Mouse (Mus musculus): ENCODE results near the gene Afap1.
A peak's percentile ranks its signal among the peaks of the same experiment; 100 is the strongest.

The Afap1 gene

DNA sequence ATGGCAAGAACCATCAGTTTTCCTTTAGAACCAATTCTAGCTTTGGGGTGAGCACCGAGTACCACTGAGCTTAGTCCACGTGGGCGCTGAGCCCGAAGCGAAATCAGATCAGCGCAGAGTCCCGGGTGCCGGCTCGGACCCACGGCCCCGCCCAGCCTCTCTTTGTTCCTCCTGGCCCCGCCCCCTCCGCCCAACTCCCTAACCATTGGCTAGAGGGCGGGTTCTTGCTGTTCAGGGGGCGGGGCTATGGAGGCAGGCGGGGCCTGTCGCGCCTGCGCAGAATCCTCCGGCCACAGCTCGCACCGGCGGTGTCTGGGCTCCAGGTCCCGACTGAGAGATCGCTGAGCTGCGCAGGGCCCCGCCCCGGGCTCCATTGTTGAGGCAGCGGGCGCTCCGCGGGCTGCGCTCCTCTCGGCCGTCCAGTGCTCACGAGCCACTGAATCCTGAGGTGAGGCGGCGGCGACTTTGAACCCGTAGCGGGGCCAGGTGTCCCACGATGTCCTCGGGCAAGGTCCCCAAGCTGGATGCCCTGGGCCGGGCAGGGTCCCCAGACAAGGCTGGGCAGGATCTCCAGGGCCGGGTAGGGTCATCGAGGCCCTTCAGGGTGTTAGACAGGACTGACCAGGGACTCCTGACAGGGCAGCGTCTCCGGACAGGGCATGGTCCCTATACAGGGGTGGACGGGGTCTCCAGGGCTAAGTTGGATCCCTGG is at the start of gene Afap1:
Gene Afap1 (plus strand): TSS at position 227 of the 712 bp plus-strand sequence.
- DNase-seq (ENCODE audit: low read depth, low spot score) = peak; percentile 97

DNA sequence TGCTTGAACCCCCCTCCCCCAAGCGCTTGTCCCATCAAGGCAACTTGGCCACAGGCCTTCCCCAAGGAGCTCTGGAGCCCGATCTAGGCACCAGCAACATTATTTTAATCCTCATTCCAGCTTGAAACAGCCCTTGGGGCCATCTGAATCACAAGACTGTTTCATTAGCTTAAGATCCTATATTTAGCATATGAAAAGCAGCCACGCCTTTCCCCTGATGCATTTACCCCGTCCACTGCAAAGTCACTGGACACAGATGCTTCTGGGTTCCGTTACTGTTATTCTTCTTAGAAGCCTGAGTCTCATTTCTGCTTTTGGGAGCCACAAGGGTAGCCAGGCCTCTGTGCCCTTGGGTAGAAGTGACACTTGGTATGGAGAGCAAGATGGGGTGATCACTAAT is 41.6 kb upstream of the Afap1 start:
- DNase-seq (ENCODE audit: low read depth, low spot score) = no peak

DNA sequence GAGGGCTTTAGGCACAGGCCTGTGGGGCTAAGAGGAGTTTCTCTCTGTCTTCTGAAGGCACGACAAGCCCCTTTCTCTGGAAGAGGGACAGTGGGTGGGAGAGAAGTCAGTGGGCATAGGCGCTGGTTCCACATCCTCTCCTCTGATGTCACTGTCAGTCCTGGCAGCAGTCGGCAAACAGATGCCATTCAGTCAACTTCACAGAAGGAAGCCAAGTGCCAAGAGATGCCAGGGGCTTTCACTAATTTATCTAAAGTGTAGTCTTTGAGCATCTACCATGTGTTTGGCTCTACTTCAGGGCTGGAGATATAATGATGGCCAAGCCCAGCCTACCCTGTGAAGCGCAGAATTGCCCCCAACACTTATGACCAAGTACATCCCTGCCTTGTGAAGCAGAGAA is 39.7 kb upstream of the Afap1 start:
- no peak for DNase-seq (ENCODE audit: low read depth, low spot score)

DNA sequence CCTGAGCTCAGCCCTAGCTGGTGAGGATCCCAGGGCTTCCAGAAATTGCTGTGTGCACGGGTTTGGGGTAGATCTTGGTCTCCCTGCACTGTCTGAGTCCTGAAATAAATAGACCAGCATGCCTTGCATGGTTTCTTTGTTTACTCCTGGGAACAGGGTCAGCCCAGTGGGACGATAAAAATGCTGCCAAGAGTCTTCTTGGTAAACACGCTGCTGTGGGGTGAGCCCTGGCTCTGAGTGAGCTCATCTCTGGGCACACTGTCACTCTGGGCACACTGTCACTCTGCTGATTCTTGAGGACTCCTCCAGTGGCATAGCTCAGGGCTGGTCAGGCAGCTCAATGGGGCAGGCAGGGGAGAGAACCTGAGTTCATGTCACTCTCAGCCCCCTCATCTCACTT is 36.9 kb upstream of the Afap1 start:
- DNase-seq (ENCODE audit: low read depth, low spot score) = no peak

DNA sequence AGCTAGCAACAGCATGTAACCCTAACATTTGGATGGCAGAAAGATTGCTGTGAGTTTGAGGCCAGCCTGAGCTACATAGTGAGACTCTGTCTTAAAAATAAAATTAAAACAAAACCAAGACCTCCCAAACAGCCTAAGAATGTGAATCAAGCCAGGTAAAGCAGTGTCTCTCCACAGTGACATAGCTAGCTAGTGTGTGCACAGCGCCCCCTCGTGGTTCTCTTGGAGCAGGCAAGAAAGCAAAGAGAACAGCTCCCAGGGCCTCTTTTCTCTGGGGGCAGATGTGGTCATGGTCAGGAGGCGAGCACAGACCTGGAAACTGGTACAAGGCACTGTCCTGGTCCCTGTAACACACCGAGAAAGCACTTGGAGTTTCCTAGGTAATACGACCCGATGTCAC is 35.0 kb upstream of the Afap1 start:
- peak; percentile 71 for DNase-seq (ENCODE audit: low read depth, low spot score)

DNA sequence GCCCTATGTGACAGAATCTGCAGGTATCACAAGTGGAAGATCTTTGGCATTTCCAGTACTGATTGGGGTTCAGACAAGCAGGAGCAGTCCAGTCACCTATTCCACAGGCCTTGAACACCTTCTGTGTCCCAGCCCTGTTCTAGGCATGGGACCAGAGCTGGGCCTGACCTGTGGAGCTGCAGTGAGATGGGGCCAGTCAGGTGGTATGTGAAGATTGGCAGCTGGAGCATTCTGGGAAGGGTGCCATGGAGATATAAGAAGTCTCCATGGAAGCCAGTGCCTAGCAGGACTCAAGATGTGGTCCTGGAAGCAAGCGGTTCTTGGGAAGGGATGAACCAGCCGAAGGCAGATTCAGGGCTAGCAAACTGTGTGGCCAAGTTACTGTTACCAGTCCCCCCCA is 31.7 kb upstream of the Afap1 start:
- no peak for DNase-seq (ENCODE audit: low read depth, low spot score)

DNA sequence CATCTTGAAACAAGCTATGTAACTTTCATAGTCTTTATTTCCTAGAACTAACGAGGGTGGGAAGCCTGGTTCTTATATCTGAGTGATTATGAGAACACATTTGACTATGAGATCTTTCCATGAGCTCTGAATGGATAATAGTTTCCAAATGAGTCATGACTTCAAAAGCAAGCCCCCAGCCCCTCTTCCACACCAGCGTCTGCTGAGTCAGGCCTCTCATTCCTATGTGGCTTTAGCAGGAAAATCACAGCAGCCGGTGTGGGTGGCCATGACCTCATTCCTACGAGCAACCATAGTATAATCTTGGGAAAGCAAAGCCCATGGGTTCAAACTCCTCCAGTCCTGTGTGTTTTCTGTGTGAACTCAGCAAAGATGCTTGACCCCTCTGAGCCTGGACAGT is 23.1 kb upstream of the Afap1 start:
- no peak for DNase-seq (ENCODE audit: low read depth, low spot score)

DNA sequence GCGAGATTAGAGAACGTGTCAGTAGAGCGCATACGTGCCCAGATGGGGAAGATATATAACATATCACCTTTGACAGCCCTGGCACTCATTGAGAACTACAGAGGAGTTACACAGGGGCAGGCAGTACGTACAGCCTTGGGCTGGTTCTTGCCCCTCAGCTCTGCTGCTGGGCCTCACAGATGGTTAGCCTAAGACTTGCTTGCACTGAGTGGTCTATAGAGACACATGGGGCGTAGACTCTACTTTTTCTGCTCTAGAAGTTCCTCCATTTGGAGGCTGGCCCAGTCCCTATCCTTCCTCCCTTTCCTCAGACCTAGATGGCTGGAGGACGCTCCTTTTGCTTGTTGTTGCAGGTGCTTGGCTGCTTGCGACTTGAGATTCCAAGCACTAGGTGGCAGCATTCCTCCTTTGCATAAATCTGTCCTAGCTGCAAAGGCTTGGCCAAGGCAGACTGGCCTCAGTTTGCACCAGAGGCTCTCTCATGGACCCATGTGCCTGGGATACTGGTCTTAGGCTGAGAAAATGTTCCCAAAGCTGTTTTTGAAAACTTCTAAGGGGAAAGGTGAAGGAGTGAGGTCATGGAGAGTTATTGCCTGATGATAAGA is 22.6 kb upstream of the Afap1 start:
- DNase-seq (ENCODE audit: low read depth, low spot score) = peak; percentile 72

DNA sequence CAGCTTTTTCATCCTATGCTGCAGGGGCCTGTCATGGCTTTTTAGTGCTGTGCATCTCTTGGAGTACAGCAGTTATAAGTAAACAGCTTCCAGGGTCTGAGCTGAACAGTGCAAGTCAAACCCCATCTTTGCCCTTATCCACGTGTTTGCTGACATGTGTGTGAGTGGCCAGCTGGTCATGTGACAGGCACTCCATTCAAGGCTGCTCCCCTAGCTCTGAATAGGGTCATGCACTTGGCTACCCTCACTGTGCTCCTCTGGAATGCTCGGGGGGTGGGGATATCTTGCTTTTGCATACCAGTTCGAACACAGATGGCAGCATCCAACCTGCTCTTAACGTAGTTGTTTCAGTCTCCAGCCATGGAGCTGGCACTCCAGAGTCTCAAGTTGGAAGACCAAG is 19.7 kb upstream of the Afap1 start:
- no peak for DNase-seq (ENCODE audit: low read depth, low spot score)

DNA sequence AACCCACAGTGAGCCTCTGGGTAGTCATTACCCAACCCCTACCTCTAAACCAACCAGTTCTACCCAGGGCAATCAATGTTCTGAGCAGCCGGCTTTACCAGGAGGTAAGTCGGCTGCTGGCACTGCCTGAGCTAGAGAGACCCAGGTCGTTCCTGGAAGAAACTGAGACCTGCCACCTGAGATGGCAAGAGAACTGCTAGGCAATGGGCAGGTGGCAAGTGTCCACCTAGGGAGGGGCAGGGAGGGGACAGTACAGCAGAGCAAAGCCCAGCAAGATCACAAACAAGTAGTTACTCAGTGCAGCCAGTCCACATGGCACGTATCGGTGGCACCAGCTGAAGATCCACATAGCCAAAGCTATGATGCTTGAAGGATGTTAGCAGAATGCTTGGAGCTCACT is 16.9 kb upstream of the Afap1 start:
- no peak for DNase-seq (ENCODE audit: low read depth, low spot score)

DNA sequence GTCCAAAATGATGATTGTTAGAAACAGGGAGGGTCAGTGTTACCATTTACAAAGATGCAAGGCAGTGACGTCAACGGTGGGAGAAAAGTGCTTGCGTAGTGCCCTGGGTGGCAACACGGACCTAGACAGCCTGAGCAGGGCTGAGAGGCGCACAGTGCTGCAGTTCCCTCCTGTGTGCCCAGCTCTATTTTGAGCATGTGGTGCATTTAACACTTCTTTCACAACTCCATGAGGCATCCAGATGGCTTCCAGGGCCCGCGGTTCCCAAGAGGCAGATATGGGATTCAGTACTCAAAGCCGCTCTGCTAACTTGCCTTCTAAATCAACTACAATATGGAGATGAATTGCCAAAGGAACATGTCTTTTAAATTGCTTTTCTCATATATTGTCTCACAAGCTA is 13.9 kb upstream of the Afap1 start:
- DNase-seq (ENCODE audit: low read depth, low spot score) = no peak

DNA sequence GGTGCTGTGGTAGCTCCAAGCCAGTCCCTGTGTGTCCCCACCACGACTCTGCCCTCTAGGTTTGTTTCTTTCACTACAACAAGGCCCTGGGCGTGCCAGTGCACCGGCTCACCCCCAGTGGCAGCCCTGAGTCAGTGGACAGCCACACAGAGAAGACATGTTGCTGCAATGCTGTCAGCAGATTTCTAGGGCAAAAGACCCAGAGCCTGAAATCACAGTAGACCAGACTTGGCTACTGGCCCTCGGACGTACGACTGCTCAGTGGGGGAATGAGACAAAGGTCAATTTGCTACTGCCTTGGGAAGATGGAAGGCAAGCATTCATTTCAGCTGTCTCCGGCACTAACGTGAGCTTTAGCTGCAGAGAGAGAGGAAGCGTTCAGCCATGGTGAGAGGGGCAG is 10.7 kb upstream of the Afap1 start:
- no peak for DNase-seq (ENCODE audit: low read depth, low spot score)

DNA sequence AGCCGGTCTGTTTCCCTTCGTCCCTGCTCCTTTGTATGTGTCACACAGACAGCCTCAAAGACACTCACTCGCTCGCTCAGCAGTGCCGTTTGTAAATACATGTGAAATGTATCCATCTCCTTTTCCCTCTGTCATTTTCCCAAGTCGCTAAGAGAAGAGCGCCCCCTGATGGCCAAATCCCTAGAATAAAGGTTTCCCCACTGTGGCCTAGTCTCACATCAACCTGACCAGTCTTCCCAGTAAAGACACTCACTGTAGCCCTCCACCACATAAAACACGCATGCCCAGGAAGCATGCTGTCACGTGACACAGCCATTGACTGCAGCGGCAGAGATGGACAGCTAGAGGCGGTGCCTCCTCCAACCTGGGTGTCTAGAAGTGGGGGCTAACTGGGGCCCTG is 8.9 kb upstream of the Afap1 start:
- DNase-seq (ENCODE audit: low read depth, low spot score) = no peak

DNA sequence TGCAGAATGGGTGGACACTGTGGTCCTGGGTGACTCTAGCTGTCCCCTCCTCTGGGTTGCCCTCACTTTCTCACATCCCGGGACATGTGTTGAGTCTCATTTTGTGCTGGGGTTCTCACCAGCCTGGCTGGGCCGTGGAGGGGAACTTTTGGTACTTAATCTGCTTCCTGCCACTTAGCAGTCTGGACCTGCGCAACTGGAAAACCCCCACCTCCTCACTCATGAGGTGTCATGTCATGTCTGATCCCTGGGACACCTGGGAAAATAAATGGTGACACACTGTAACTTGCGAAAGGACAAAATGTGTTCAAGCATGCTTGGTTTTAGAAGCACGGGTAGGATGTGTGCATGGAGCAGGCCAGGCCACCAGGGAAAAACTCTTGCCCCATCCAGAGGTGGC is 8.4 kb upstream of the Afap1 start:
- no peak for DNase-seq (ENCODE audit: low read depth, low spot score)

DNA sequence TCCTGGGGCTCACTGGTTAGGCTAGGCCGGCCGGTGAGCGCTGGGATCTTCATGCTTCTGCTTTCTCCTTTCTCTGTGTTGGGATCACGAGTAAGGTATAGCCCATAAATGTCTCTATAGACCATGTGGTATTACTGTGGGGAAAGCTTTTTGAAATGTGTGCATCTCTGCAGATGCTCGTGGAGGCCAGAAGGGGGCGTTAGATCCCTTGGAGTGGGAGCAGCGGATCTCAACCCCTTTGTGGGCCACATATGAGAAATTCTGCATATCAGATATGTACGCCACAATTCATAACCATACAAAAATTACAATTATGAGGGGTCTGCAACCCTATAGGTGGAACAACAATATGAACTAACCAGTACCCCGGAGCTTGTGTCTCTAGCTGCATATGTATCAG is 4.2 kb upstream of the Afap1 start:
- DNase-seq (ENCODE audit: low read depth, low spot score) = no peak

DNA sequence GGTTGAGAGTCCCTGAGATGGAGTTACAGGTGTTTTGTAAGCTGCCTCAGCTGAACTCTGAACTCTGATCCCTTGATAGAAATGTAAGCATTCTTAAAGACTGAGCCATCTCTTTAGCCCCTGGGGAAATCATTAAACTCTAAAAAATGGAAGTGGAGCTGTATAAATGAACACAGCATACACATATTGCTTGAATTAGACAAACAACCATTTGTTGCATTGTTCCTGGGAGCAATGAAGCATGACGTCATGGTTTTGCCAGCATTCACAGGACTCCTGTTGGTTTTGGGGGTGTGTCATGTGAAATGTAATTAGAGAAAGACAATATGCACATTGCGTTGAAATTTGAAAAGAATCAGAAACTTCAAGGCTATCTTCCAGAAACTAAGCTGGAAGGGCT is 3.5 kb upstream of the Afap1 start:
- no peak for DNase-seq (ENCODE audit: low read depth, low spot score)

DNA sequence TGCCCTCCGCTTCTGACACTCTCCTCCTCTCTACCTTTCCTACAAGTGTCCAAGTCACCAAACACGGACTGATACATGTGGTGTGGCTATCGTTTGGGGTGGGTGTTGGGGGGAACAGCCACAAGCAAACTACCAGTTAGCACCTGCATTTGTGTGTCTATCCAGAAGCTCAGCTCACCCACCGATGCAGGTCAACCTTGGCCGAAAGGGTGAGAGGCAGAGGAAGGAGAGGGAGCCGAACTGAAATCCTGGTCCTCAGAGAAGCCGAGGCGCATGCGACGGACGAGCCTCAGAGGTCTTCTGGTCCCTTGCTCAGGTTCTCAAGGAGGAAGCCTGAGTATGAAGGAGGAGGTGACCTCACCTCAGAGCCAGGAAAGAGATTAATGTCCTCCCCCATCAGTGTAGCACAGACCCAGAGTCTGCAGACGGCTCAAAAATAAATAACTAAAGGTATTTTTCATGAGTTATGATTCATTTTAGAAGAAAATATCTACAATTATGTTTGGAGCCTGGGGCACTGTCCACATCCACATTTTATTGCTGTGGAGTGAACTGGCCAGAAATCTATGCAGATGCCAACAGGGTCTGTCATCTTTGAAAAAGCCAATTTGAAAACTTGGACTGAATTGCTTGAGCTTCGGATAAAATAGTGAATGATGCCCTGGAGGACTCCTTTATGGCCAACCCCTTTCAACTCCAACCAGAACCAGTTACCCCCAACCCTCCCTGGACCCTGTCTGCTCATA is 2.0 kb upstream of the Afap1 start:
- no peak for DNase-seq (ENCODE audit: low read depth, low spot score)

DNA sequence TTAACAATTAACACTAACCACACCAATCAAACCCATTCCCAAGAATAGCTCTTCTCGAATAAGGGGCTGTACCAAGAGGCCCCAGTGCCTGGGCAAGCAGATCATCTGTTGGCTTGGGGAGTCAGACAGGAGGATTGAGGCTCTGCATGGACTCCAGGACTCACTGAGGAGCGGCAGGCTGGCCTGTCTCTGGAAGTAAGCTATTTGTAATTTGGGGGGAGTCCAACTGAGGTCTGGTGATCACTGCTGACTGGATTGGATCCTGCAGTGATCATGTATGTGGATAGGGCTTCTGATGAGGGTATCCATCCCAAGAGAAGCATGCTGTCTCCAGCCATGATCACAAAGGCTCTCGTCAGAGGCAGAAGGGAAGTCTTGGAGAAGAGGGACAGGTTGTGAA is 756 bp upstream of the Afap1 start:
- no peak for DNase-seq (ENCODE audit: low read depth, low spot score)

DNA sequence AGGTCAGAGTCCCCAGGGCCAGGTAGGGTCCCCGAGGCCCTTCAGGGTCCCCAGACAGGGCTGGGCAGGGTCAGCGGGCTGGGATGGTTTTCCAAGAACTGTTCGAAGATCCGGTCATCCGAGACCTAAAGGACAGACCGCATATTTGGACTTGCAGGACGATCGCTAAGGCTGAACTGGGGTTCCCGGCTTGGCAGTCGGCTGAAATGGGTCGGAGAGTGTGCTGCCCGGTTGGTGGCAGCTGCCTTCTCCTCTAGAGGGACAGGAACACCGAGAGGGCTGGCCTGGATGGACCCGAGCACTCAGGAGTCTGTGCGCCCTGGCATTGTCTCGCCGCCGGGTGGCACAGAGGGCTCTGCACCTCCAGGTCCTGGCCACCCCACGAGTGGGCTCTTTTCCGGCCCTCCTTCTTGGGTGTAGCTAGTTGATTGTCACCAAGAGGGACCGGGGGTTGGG is 714 bp downstream of the Afap1 start:
- no peak for DNase-seq (ENCODE audit: low read depth, low spot score)

DNA sequence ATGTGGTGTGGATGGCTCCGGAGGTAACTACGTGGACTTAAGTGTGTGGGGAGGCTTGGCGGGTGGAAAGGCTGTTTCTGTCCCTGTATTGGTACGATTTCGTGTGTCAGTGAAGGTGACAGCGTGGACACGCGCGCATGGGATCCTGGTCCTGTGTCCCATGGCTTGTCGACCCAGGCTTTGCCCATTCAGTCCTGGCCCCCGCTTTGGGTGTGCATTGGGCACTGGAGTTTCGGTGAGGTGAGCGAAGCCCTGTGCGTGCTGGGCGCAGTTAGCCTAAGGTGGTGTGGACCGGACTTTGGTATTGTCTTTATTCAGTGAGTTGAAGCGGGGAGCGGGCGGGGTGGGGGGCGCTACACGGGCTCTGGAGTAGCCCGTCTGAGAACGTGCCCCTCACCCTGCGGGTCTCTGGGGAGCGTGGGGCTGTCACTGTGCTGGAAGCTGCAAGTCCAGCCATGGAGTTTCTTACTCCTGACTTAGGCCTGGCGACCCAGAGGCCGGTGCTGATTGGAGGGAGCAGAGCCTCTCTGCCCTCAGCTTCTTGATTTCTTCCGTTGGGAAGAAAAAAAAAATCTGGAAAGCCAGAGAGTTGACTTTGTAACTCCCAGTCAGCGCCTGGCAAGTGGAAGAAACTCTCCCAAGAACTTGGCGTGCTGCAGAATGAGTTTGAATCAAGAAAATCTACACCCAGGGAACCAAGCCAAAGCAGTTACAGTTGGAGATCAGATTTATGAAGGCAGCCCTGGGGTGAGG is 1.4 kb downstream of the Afap1 start:
- no peak for DNase-seq (ENCODE audit: low read depth, low spot score)

DNA sequence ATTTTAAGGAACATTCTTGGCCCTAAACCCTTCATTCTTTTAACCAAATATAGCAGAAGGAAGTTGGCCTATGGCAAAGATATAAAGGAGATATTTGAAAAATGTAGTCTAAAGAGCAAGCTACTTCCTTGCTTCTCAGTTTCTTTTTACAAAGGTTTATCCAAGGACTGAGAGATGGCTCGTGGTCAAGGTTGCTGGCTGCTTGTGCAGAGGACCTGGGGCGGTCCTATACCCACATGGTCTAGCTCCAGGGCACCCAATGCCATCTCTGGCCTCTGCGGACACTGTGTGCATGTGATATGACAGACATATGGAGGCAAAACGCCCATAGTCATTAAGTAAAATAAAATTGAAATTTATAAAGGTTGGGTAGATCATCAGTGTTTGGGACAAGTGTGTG is 2.8 kb downstream of the Afap1 start:
- no peak for DNase-seq (ENCODE audit: low read depth, low spot score)

DNA sequence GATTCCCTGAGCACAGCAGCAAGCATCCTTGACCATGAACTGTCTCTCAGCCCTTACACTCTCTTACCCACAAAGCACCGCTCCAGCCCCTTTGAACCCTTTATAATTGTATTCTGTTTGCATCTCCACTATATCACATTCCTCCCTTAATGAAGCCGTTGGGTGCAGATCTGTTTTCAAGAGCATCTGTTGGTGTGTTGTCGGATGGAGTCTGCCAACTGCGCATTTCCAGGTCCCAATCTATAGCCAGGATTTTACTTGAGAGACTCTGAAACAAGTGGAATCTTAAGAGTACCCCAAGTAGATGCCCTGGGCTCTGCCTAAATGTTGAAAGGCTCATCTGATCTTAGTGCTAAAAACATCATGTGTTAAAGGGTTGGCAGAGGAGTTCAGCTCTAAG is 3.4 kb downstream of the Afap1 start:
- no peak for DNase-seq (ENCODE audit: low read depth, low spot score)
